In genomic region chr1:172064613-172065141, GRCm38 (mm10) we compare ENCODE assay signal across 13 mouse cellular contexts. TPM values are rescaled to one million over a fixed set of nuclear protein-coding genes. Genes with fewer than 3 reads are reported as not detected.
DNase-seq lines count a peak whose midpoint lies in the region; ATAC-seq lines count a peak whose summit lies in the region.
"Had no signal": no experiment of that assay in that cellular context is flagged by ENCODE, and none has a peak within 500 bp of the region (broad histone marks: within the 10 kb centered on the region; RNA-seq: fewer than 3 reads in every experiment).

No protein-coding gene starts in this region.

- no peaks in the 10 kb centered on the region for H3K9me3 ChIP-seq in hindbrain, embryonic 11.5 days (ENCODE audit: control insufficient read depth, low read length)
- H3K9me3 ChIP-seq in midbrain, embryonic 11.5 days (ENCODE audit: control insufficient read depth, low read length), result no peaks in the 10 kb centered on the region
- H3K9me3 ChIP-seq: stomach, embryonic 15.5 days had no signal

- 61% methylated on average over 13 of the region's 13 CpGs for WGBS in hindbrain, embryonic 11.5 days
- 69% methylated on average over 13 of the region's 13 CpGs for WGBS in midbrain, embryonic 11.5 days

- peak; percentile 30 to 32 for DNase-seq in frontal cortex, postnatal 10 days (ENCODE audit: low spot score in 2 of 2)
- DNase-seq in frontal cortex, postnatal 14 days (ENCODE audit: low spot score in 2 of 2), result no peak
- DNase-seq in ZHBTc4 (ENCODE audit: low read depth, low spot score), result peak; percentile 32
- no peak for DNase-seq in hindbrain, embryonic 11.5 days (ENCODE audit: low spot score)
- no peak for DNase-seq in midbrain, embryonic 11.5 days (ENCODE audit: low spot score, missing footprints)
- DNase-seq in heart, postnatal 10 days, result no peak
- no peak for DNase-seq in cerebellum, adult 9-11 months
- DNase-seq: cerebellum, postnatal 36 days; kidney, adult 9 months; liver, postnatal 0 days had no signal

- no peak overlapping the region for H3K4me2 ChIP-seq in hindbrain, embryonic 11.5 days (replicated peaks; ENCODE audit: low read depth, low read length)
- H3K4me2 ChIP-seq in midbrain, embryonic 11.5 days, result no peak overlapping the region
- H3K4me2 ChIP-seq: stomach, embryonic 15.5 days had no signal

- peak overlapping the region; percentile 61 for H3K27ac ChIP-seq in hindbrain, embryonic 11.5 days (ENCODE audit: low read depth, low read length)
- peak overlapping the region; percentile 36; the same call in 1 of the 2 replicates for H3K27ac ChIP-seq in midbrain, embryonic 11.5 days (ENCODE audit: low read depth, low read length)
- H3K27ac ChIP-seq: stomach, embryonic 15.5 days had no signal

- 0 out of 2 replicates have a peak, but pooled peaks have one; percentile 11 for ATAC-seq in hindbrain, embryonic 11.5 days (ENCODE audit: low FRiP score)
- no peak for ATAC-seq in midbrain, embryonic 11.5 days (ENCODE audit: low FRiP score)
- ATAC-seq in cerebellum, adult (ENCODE audit: insufficient number of reproducible peaks, low FRiP score, low TSS enrichment), result no peak
- ATAC-seq: liver, postnatal 0 days had no signal

- H3K9ac ChIP-seq in hindbrain, embryonic 11.5 days (ENCODE audit: low read depth, low read length), result peak overlapping the region; percentile 11; the same call in 1 of the 2 replicates
- no peak overlapping the region for H3K9ac ChIP-seq in midbrain, embryonic 11.5 days (ENCODE audit: low read length)
- H3K9ac ChIP-seq: liver, postnatal 0 days; stomach, embryonic 15.5 days had no signal

- H3K27me3 ChIP-seq in hindbrain, embryonic 11.5 days (ENCODE audit: control insufficient read depth, insufficient read depth, low read length), result no peaks in the 10 kb centered on the region
- no peaks in the 10 kb centered on the region for H3K27me3 ChIP-seq in midbrain, embryonic 11.5 days (ENCODE audit: control insufficient read depth, insufficient read depth, low read length)
- H3K27me3 ChIP-seq: stomach, embryonic 15.5 days had no signal

- H3K4me1 ChIP-seq in hindbrain, embryonic 11.5 days (replicated peaks; ENCODE audit: control insufficient read depth, insufficient read depth, low read length), result peaks cover 4% of the 10 kb centered on the region; the same call in 1 of the 2 replicates
- H3K4me1 ChIP-seq in midbrain, embryonic 11.5 days (ENCODE audit: control insufficient read depth, insufficient read depth, low read length), result peaks cover 10% of the 10 kb centered on the region; the same call in 1 of the 2 replicates
- H3K4me1 ChIP-seq: stomach, embryonic 15.5 days had no signal

- intact Hi-C loops in heart, postnatal 10 days (cut with DNase I), result no loop called here

- no peak overlapping the region for H3K4me3 ChIP-seq in hindbrain, embryonic 11.5 days (ENCODE audit: low read depth, low read length)
- no peak overlapping the region for H3K4me3 ChIP-seq in midbrain, embryonic 11.5 days (ENCODE audit: low read depth, low read length)
- H3K4me3 ChIP-seq: stomach, embryonic 15.5 days had no signal

- peaks cover 11% of the 10 kb centered on the region for H3K36me3 ChIP-seq in hindbrain, embryonic 11.5 days (ENCODE audit: control insufficient read depth, insufficient read depth, low read length)
- peaks cover 21% of the 10 kb centered on the region; the same call in 1 of the 2 replicates for H3K36me3 ChIP-seq in midbrain, embryonic 11.5 days (ENCODE audit: control insufficient read depth, insufficient read depth, low read length)

RNA-seq across cellular contexts. Expression of gene Nhlh1, which starts 7.3 kb away (rescaled TPM):
- 20.5 and 22.3 TPM in 2 replicates for polyA plus RNA-seq in hindbrain, embryonic 11.5 days (2014; fragmentation: Nextera tagmentation; extraction: Ambion mirVana)
- 10.7 and 11.0 TPM in 2 replicates for polyA plus RNA-seq in midbrain, embryonic 11.5 days (2014; fragmentation: Nextera tagmentation; extraction: Ambion mirVana)
- not detected for total RNA-seq in heart, postnatal 10 days (2021)
- polyA plus RNA-seq: gonadal fat pad, adult 2 months; liver, postnatal 0 days; stomach, embryonic 15.5 days had no signal

RNA-seq across cellular contexts. Expression of gene Copa, which starts 17.7 kb away (rescaled TPM):
- 154 and 191 TPM in 2 replicates for polyA plus RNA-seq in hindbrain, embryonic 11.5 days (2014; fragmentation: Nextera tagmentation; extraction: Ambion mirVana)
- 178 and 194 TPM in 2 replicates for polyA plus RNA-seq in midbrain, embryonic 11.5 days (2014; fragmentation: Nextera tagmentation; extraction: Ambion mirVana)
- total RNA-seq in heart, postnatal 10 days (2021), result 100 to 1,000 TPM; 136 to 150 TPM

RNA-seq across cellular contexts. Expression of gene Ncstn, which starts 17.9 kb away (rescaled TPM):
- 120 and 121 TPM in 2 replicates for polyA plus RNA-seq in hindbrain, embryonic 11.5 days (2014; fragmentation: Nextera tagmentation; extraction: Ambion mirVana)
- polyA plus RNA-seq in midbrain, embryonic 11.5 days (2014; fragmentation: Nextera tagmentation; extraction: Ambion mirVana), result 107 and 108 TPM in 2 replicates
- 10 to 100 TPM; 68.0 to 68.9 TPM for total RNA-seq in heart, postnatal 10 days (2021)

RNA-seq across cellular contexts. Expression of gene Vangl2, which starts 36.4 kb away (rescaled TPM):
- polyA plus RNA-seq in hindbrain, embryonic 11.5 days (2014; fragmentation: Nextera tagmentation; extraction: Ambion mirVana), result 60.3 and 61.6 TPM in 2 replicates
- 49.3 and 52.9 TPM in 2 replicates for polyA plus RNA-seq in midbrain, embryonic 11.5 days (2014; fragmentation: Nextera tagmentation; extraction: Ambion mirVana)
- total RNA-seq in heart, postnatal 10 days (2021), result 1 to 10 TPM; 7.5 to 7.6 TPM

Comparison
In these comparisons a context has a peak if more than half of its experiments do, and no peak if none do; other contexts are left out.
1. DNase-seq: peak in frontal cortex, postnatal 10 days (2 of 2) and ZHBTc4 (single experiment); none in frontal cortex, postnatal 14 days (0 of 2), hindbrain, embryonic 11.5 days (single experiment), midbrain, embryonic 11.5 days (single experiment), heart, postnatal 10 days (0 of 2) and cerebellum, adult 9-11 months (single experiment).